Mouse (Mus musculus) heart, adult 2 months (tissue): Measurements from ENCODE around the gene Tenm4.

Source experiments
- CTCF ChIP-seq: fragments of 200-600 bp; IDR thresholded peaks from 2 replicates; pipeline ENCODE4 v1.8.1; 2022; ENCODE audit warnings: antibody characterized with exemption, mild to moderate bottlenecking, moderate library complexity
- POLR2A ChIP-seq: fragments of 200-500 bp; IDR thresholded peaks from 2 replicates; pipeline ENCODE4 v1.6.1; 2011; ENCODE audit warnings: mild to moderate bottlenecking, low read depth, low read length, control low read depth; ENCODE audit not compliant: insufficient read depth

DNA sequence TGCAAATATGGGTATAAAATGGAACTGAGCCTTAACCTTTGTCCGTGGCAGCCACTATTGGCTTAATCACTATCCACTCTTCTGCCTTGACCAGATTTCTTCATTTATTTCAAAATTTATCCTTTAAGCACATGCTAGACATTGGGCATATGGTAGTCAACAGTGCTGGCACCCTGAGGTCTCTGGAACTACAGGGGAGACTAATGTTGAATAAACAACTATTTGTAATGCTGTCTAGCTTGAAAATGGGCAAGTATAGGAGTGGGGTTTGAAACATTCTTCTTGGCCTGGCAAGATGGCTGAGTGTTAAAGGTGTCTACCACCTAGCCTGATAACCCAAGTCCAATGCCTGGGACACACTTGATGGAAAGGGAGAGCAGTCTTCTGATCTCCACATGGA lies 12.1 kb downstream of the Tenm4 start:
- TF ChIP-seq POLR2A (no peak), CTCF (no peak)
